Mouse (Mus musculus): ENCODE measurements at regions not wholly inside any gene's neighbourhood (a gene's known extent, or its start where the extent isn't known, plus 50 kb on each side); places are given as distances from the start of the nearest gene placed in this dataset.

- intact Hi-C loops (cut with DNase I): loop anchor here (5.0 kb wide), 1 partner anchor 91 kb away; no protein-coding TSS in a partner anchor
- H3K36me3 ChIP-seq (ENCODE audit: control insufficient read depth, insufficient read depth, low read length): no peaks in the 10 kb centered on the region
- no peaks in the 10 kb centered on the region for H3K79me2 ChIP-seq (replicated peaks; ENCODE audit: control insufficient read depth, insufficient read depth, low read length)
- H3K27me3 ChIP-seq (ENCODE audit: control insufficient read depth, insufficient read depth, low read length): no peaks in the 10 kb centered on the region
- no peak for DNase-seq
- no peak overlapping the region for H3K4me3 ChIP-seq
- no peak overlapping the region for H3K9ac ChIP-seq (ENCODE audit: low read depth, low read length)
- TF ChIP-seq CTCF (IDR thresholded peaks at IDR 0.05) (no peak), EP300 (IDR thresholded peaks at IDR 0.05; ENCODE audit: insufficient read depth, low read depth, low read length) (no peak), POLR2A (IDR thresholded peaks at IDR 0.05; ENCODE audit: insufficient read depth, low read depth, low read length) (no peak)
- peaks cover 16% of the 10 kb centered on the region for H3K4me1 ChIP-seq (ENCODE audit: control insufficient read depth, insufficient read depth, low read length)
- H3K27ac ChIP-seq: peak overlapping the region; percentile 69
- WGBS: 34% methylated on average over 8 of the region's 8 CpGs
Measured at GRCm38 (mm10) chr8:125351486-125352032, 218.0 kb downstream of the Sipa1l2 start.

- Histone ChIP-seq H3K4me3 (no peak overlapping the region), H3K4me1 (ENCODE audit: control insufficient read depth, insufficient read depth, low read length) (peaks cover 16% of the 10 kb centered on the region), H3K27me3 (ENCODE audit: control insufficient read depth, insufficient read depth, low read length) (no peaks in the 10 kb centered on the region), H3K27ac (peak overlapping the region; percentile 77), H3K9ac (ENCODE audit: low read depth, low read length) (no peak overlapping the region), H3K36me3 (ENCODE audit: control insufficient read depth, insufficient read depth, low read length) (no peaks in the 10 kb centered on the region), H3K79me2 (replicated peaks; ENCODE audit: control insufficient read depth, insufficient read depth, low read length) (no peaks in the 10 kb centered on the region)
- peak; percentile 86 to 89 for DNase-seq
- TF ChIP-seq EP300 (IDR thresholded peaks at IDR 0.05; ENCODE audit: insufficient read depth, low read depth, low read length) (peak; percentile 85), POLR2A (IDR thresholded peaks at IDR 0.05; ENCODE audit: insufficient read depth, low read depth, low read length) (no peak), CTCF (IDR thresholded peaks at IDR 0.05) (no peak)
- intact Hi-C loops (cut with DNase I): loop anchor here (2.0 to 5.0 kb wide), 3 partner anchors 21 to 93 kb away; no protein-coding TSS in a partner anchor
- WGBS: 4% methylated on average over 7 of the region's 7 CpGs
Measured at GRCm38 (mm10) chr8:125349290-125350025, 220.2 kb downstream of the Sipa1l2 start.

GRCm38 (mm10) chr8:125346182-125346581, 223.4 kb downstream of the Sipa1l2 start:
- H3K27ac ChIP-seq: no peak overlapping the region
- no peak overlapping the region for H3K9ac ChIP-seq (ENCODE audit: low read depth, low read length)
- DNase-seq: no peak
- no peaks in the 10 kb centered on the region for H3K36me3 ChIP-seq (ENCODE audit: control insufficient read depth, insufficient read depth, low read length)
- intact Hi-C loops (cut with DNase I): no loop called here
- TF ChIP-seq POLR2A (IDR thresholded peaks at IDR 0.05; ENCODE audit: insufficient read depth, low read depth, low read length) (no peak), CTCF (IDR thresholded peaks at IDR 0.05) (no peak), EP300 (IDR thresholded peaks at IDR 0.05; ENCODE audit: insufficient read depth, low read depth, low read length) (no peak)
- no peak overlapping the region for H3K4me3 ChIP-seq
- no peaks in the 10 kb centered on the region for H3K27me3 ChIP-seq (ENCODE audit: control insufficient read depth, insufficient read depth, low read length)
- 65% methylated on average over 8 of the region's 8 CpGs for WGBS
- peaks cover 22% of the 10 kb centered on the region for H3K4me1 ChIP-seq (ENCODE audit: control insufficient read depth, insufficient read depth, low read length)
- no peaks in the 10 kb centered on the region for H3K79me2 ChIP-seq (replicated peaks; ENCODE audit: control insufficient read depth, insufficient read depth, low read length)

GRCm38 (mm10) chr8:125345571-125345970, 224.0 kb downstream of the Sipa1l2 start:
- Histone ChIP-seq H3K27ac (no peak overlapping the region), H3K9ac (ENCODE audit: low read depth, low read length) (no peak overlapping the region), H3K79me2 (replicated peaks; ENCODE audit: control insufficient read depth, insufficient read depth, low read length) (no peaks in the 10 kb centered on the region), H3K27me3 (ENCODE audit: control insufficient read depth, insufficient read depth, low read length) (no peaks in the 10 kb centered on the region), H3K36me3 (ENCODE audit: control insufficient read depth, insufficient read depth, low read length) (no peaks in the 10 kb centered on the region), H3K4me3 (no peak overlapping the region), H3K4me1 (ENCODE audit: control insufficient read depth, insufficient read depth, low read length) (peaks cover 23% of the 10 kb centered on the region)
- TF ChIP-seq POLR2A (IDR thresholded peaks at IDR 0.05; ENCODE audit: insufficient read depth, low read depth, low read length) (no peak), CTCF (IDR thresholded peaks at IDR 0.05) (no peak), EP300 (IDR thresholded peaks at IDR 0.05; ENCODE audit: insufficient read depth, low read depth, low read length) (no peak)
- WGBS: 81% methylated on average over 10 of the region's 10 CpGs
- no peak for DNase-seq
- intact Hi-C loops (cut with DNase I): no loop called here

GRCm38 (mm10) chr8:125343867-125344266, 225.7 kb downstream of the Sipa1l2 start:
- peaks cover 16% of the 10 kb centered on the region for H3K4me1 ChIP-seq (ENCODE audit: control insufficient read depth, insufficient read depth, low read length)
- no peaks in the 10 kb centered on the region for H3K27me3 ChIP-seq (ENCODE audit: control insufficient read depth, insufficient read depth, low read length)
- H3K79me2 ChIP-seq (replicated peaks; ENCODE audit: control insufficient read depth, insufficient read depth, low read length): no peaks in the 10 kb centered on the region
- intact Hi-C loops (cut with DNase I): no loop called here
- no peak overlapping the region for H3K27ac ChIP-seq
- WGBS: 43% methylated on average over 9 of the region's 9 CpGs
- no peak overlapping the region for H3K9ac ChIP-seq (ENCODE audit: low read depth, low read length)
- no peaks in the 10 kb centered on the region for H3K36me3 ChIP-seq (ENCODE audit: control insufficient read depth, insufficient read depth, low read length)
- H3K4me3 ChIP-seq: no peak overlapping the region
- no peak for TF ChIP-seq EP300 (IDR thresholded peaks at IDR 0.05; ENCODE audit: insufficient read depth, low read depth, low read length)
- DNase-seq: no peak

- WGBS: 52% methylated on average over 9 of the region's 9 CpGs
- H3K9ac ChIP-seq (ENCODE audit: low read depth, low read length): no peak overlapping the region
Measured at GRCm38 (mm10) chr8:125342521-125342920, 227.1 kb downstream of the Sipa1l2 start.

More at GRCm38 (mm10) chr8:125342521-125342920, 227.1 kb downstream of the Sipa1l2 start:
- no peaks in the 10 kb centered on the region for H3K79me2 ChIP-seq (replicated peaks; ENCODE audit: control insufficient read depth, insufficient read depth, low read length)
- DNase-seq: no peak
- intact Hi-C loops (cut with DNase I): no loop called here
- no peaks in the 10 kb centered on the region for H3K27me3 ChIP-seq (ENCODE audit: control insufficient read depth, insufficient read depth, low read length)
- H3K4me1 ChIP-seq (ENCODE audit: control insufficient read depth, insufficient read depth, low read length): peaks cover 15% of the 10 kb centered on the region
- no peak overlapping the region for H3K4me3 ChIP-seq
- no peaks in the 10 kb centered on the region for H3K36me3 ChIP-seq (ENCODE audit: control insufficient read depth, insufficient read depth, low read length)
- H3K27ac ChIP-seq: no peak overlapping the region; the same call in 1 of the 2 replicates
- no peak for TF ChIP-seq EP300 (IDR thresholded peaks at IDR 0.05; ENCODE audit: insufficient read depth, low read depth, low read length)
- TF ChIP-seq POLR2A (IDR thresholded peaks at IDR 0.05; ENCODE audit: insufficient read depth, low read depth, low read length): no peak
- TF ChIP-seq CTCF (IDR thresholded peaks at IDR 0.05): no peak
